Mouse (Mus musculus): ENCODE measurements around the gene Frmd8. TPM values are rescaled to one million over a fixed set of nuclear protein-coding genes. Genes with fewer than 3 reads are reported as not detected.

Frmd8 gene
- polyA plus RNA-seq, 1 experiment from 2014 or later: 24.0 TPM

DNA sequence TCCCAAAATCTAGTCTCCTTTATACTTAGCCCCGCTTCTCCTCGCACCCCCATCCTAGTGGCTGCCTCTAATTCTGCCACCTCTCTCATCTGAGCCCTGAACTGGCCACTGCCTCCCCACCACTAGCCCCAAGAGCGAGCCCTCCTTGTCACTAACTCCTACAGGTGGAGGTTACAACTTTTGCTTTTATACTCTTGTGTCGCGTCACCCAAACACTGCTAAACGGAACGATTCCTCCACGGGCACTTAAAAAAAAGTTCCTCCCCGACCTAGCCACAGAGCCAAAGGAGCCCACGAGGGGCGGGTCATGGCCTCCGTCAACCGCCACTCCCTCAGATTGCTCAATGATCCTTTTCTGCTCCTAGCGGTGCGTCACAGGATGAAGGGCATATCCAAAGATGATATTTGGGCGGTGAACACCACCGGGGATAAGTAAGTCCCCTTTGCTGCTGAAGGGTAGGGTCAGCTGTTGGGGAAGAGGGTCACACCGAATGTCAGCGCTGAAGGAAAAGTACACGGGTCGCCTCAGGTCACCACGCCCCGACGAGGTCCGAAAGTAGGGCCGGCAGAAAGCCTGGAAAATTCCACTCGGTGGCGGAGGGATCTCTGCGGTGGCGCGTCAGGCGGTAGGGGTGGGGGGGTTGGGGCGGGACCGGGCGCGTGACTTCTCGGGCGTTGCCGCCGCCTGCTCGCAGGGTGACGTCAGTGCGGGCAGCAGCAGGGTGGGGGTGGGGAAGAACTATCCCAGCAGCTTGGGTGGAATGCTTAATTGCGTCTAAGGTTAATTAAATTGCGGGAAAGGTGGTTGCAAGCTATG, 29.5 kb downstream of the Frmd8 start:
- TF ChIP-seq CTCF (IDR thresholded peaks at IDR 0.05; ENCODE audit: low read depth): peak; percentile 50
- Histone ChIP-seq H3K9me3 (ENCODE audit: control insufficient read depth) (no peaks in the 10 kb centered on the region), H3K27ac (ENCODE audit: low read depth, low read length) (peak overlapping the region; percentile 99), H3K4me2 (replicated peaks; ENCODE audit: low read depth) (peak overlapping the region; percentile 68), H3K27me3 (replicated peaks; ENCODE audit: control insufficient read depth, insufficient read depth, low read length) (no peaks in the 10 kb centered on the region), H3K36me3 (ENCODE audit: control insufficient read depth, insufficient read depth) (no peaks in the 10 kb centered on the region), H3K4me3 (ENCODE audit: low read depth, low read length) (peak overlapping the region; percentile 57), H3K9ac (ENCODE audit: low read depth, low read length) (peak overlapping the region; percentile 93), H3K4me1 (replicated peaks; ENCODE audit: control insufficient read depth, insufficient read depth, low read length) (peaks cover 30% of the 10 kb centered on the region)
- peak; percentile 52 for ATAC-seq
- WGBS: 2% methylated on average over 43 of the region's 45 CpGs

DNA sequence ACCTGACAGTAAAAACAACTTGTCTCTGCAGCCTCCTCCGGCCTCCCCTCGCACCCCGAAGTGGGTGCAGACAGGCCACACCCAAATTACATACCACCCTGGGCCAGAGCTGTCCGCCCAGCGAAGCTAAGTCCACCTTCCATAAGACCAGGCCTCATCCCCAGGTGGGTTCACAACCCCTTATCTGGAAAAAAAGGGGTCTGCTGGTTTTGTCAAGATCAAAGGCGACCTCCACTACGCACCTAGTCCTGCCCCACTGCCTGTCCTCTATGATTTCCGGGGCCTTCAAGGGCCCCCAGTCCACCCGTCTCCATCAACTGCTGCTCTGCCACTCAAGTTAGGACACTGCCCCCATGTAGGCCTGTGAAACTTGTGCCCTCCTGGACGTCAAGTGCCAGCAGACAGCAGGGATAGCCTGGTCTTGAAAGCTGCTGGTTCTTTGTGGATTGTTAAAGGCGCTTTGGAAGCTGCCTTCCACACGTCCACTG, 30.2 kb downstream of the Frmd8 start:
- 40% methylated on average over 12 of the region's 12 CpGs for WGBS
- peak overlapping the region; percentile 99 for H3K27ac ChIP-seq (ENCODE audit: low read depth, low read length)
- peak overlapping the region; percentile 57 for H3K4me3 ChIP-seq (ENCODE audit: low read depth, low read length)
- TF ChIP-seq CTCF (IDR thresholded peaks at IDR 0.05; ENCODE audit: low read depth): no peak
- no peaks in the 10 kb centered on the region for H3K36me3 ChIP-seq (ENCODE audit: control insufficient read depth, insufficient read depth)
- H3K4me1 ChIP-seq (replicated peaks; ENCODE audit: control insufficient read depth, insufficient read depth, low read length): peaks cover 29% of the 10 kb centered on the region
- no peaks in the 10 kb centered on the region for H3K27me3 ChIP-seq (replicated peaks; ENCODE audit: control insufficient read depth, insufficient read depth, low read length)
- ATAC-seq: no peak; the same call in 1 of the 2 replicates
- no peaks in the 10 kb centered on the region for H3K9me3 ChIP-seq (ENCODE audit: control insufficient read depth)
- peak overlapping the region; percentile 68 for H3K4me2 ChIP-seq (replicated peaks; ENCODE audit: low read depth)
- H3K9ac ChIP-seq (ENCODE audit: low read depth, low read length): peak overlapping the region; percentile 93

DNA sequence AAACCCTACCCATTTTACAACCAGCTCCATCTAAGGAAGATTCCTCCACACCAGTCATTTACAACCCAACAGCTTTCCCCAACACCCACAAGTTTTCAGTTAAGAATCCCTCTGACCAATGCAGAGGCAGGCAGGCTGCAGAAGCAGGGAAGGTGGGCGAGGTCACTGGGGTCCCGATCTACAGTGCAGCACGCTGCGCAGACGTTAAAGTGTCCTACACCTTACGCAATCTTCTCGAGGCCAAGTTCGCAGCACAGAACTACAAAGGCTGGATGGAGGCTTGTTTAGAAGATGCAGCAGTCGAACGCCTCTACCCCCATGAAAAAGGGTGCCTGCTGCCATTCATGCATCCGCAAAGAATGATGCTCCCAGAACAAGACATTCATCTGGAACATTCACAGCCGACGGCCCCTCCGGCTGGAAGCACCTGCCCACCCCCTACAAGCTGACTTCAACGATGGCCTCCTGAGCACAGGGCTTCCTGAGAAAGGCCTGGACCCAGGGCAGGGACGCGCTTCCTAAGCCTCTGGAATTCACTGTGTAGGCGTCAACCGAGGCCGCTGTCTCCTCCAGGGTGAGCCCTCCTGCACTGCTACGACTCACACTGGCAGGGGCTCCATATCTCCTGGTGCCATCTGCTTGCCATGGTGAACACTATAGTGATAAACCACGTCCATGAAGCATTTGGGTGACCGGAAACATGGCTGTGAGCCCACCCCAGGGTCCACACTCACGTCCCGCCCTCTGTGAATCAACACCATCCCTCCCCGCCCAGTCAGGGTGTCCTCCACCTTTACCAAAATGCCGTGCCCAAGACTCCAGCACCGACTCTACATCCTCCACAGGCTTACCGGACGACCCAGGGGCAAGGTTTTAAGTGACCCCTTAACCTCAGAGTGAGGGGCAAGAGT, 31.0 kb downstream of the Frmd8 start:
- WGBS: 46% methylated on average over 30 of the region's 30 CpGs

DNA sequence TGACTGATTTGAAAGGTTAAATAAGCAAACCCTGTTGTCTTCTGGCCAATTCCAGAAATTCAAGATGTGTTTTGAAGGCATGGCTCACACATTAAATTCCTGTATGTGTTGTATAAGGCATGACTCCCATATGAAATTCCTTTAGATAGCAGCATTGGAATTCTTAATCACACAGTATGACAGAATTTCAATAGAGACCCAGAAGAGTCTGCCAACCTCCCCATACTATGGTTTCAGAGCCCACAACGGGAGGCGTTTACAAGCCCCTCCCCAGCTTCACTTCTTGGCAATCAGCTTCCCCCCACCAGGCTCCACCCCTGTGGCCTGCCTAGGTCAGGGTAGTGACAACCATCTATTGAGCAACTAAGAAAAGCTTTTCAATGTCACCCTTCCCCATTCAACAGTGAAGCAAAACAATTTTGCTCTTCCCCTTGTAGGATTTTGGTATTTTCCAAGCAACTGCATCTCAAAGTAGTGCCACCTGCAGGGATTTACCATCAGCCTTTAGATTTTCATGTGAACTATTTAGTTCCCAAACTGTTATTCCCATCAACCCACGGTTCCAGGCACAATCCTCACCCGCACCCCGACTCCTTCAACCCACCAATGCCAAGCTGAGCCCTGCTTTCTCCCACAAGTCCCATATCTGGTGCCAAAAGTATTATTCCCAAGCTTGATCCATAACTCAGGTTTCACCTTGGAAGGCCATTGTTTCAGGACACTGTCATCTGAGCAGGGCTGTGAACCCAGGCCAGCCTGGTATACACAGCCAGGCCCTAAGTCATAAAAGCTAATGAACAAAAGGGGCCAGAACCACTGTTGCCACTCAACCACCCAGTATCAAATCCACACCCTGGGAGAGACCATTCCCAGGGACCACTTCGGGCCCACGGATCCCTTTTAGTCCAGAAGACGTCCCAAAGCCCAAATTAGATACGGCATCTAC, 32.0 kb downstream of the Frmd8 start:
- Histone ChIP-seq H3K4me2 (replicated peaks; ENCODE audit: low read depth) (peak overlapping the region; percentile 68), H3K27ac (ENCODE audit: low read depth, low read length) (peak overlapping the region; percentile 99), H3K9me3 (ENCODE audit: control insufficient read depth) (no peaks in the 10 kb centered on the region), H3K27me3 (replicated peaks; ENCODE audit: control insufficient read depth, insufficient read depth, low read length) (no peaks in the 10 kb centered on the region), H3K9ac (ENCODE audit: low read depth, low read length) (peak overlapping the region; percentile 93), H3K4me1 (replicated peaks; ENCODE audit: control insufficient read depth, insufficient read depth, low read length) (peaks cover 11% of the 10 kb centered on the region), H3K4me3 (ENCODE audit: low read depth, low read length) (peak overlapping the region; percentile 57), H3K36me3 (ENCODE audit: control insufficient read depth, insufficient read depth) (no peaks in the 10 kb centered on the region)
- ATAC-seq: no peak
- 59% methylated on average over 9 of the region's 9 CpGs for WGBS
- no peak for TF ChIP-seq CTCF (IDR thresholded peaks at IDR 0.05; ENCODE audit: low read depth)

More for the DNA sequence above, 31.0 kb downstream of the Frmd8 start:
- no peak for TF ChIP-seq CTCF (IDR thresholded peaks at IDR 0.05; ENCODE audit: low read depth)
- Histone ChIP-seq H3K4me1 (replicated peaks; ENCODE audit: control insufficient read depth, insufficient read depth, low read length) (peaks cover 20% of the 10 kb centered on the region), H3K4me2 (replicated peaks; ENCODE audit: low read depth) (peak overlapping the region; percentile 68), H3K9ac (ENCODE audit: low read depth, low read length) (peak overlapping the region; percentile 93), H3K9me3 (ENCODE audit: control insufficient read depth) (no peaks in the 10 kb centered on the region), H3K36me3 (ENCODE audit: control insufficient read depth, insufficient read depth) (no peaks in the 10 kb centered on the region), H3K27ac (ENCODE audit: low read depth, low read length) (peak overlapping the region; percentile 99), H3K4me3 (ENCODE audit: low read depth, low read length) (peak overlapping the region; percentile 57), H3K27me3 (replicated peaks; ENCODE audit: control insufficient read depth, insufficient read depth, low read length) (no peaks in the 10 kb centered on the region)
- ATAC-seq: no peak

DNA sequence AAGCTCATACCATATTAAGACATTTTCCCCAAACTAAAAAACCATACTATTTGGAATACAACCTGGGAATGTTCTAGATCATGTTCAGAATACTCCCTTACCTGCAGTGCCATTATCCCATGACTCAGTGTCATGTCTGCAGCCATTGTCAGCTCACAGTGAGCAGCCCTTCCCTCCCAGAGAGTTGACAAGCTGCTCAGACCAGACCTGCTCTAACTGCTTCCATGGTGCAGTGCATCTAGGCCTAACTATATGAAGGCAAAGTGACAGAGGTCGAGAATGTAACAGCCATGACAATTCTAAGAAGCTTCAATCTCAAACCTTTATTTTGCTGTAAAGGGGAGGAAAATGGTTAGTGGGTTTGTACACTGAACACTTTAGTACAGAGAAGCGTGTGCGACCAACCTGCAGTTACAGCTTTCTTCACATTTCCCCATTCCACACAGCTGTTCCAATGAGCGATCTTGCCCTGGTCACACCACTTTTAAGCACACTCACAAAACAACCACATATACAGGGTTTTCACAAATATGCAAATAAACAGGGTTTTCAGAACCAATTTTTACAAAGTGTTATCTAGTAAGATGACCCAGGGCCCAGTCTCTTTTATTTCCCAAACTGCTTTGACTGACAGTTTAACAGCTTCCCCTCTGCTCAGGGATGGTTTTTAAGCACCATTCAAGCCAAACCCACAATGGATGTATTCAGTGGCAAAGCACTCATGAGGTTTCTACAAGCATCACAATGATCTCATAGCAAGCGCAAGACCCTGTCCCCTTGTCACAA, 32.9 kb downstream of the Frmd8 start:
- WGBS: 66% methylated on average over 5 of the region's 5 CpGs
- ATAC-seq: no peak
- H3K36me3 ChIP-seq (ENCODE audit: control insufficient read depth, insufficient read depth): no peaks in the 10 kb centered on the region
- peak overlapping the region; percentile 93; the same call in 1 of the 2 replicates for H3K9ac ChIP-seq (ENCODE audit: low read depth, low read length)
- TF ChIP-seq CTCF (IDR thresholded peaks at IDR 0.05; ENCODE audit: low read depth): no peak
- peak overlapping the region; percentile 68 for H3K4me2 ChIP-seq (replicated peaks; ENCODE audit: low read depth)
- H3K9me3 ChIP-seq (ENCODE audit: control insufficient read depth): no peaks in the 10 kb centered on the region
- peak overlapping the region; percentile 99 for H3K27ac ChIP-seq (ENCODE audit: low read depth, low read length)
- peaks cover 2% of the 10 kb centered on the region; the same call in 1 of the 2 replicates for H3K4me1 ChIP-seq (replicated peaks; ENCODE audit: control insufficient read depth, insufficient read depth, low read length)
- no peaks in the 10 kb centered on the region for H3K27me3 ChIP-seq (replicated peaks; ENCODE audit: control insufficient read depth, insufficient read depth, low read length)
- peak overlapping the region; percentile 57 for H3K4me3 ChIP-seq (ENCODE audit: low read depth, low read length)
